Mouse (Mus musculus) neural tube, embryonic 15.5 days (tissue): ENCODE results near the gene Elavl1. TPM values are rescaled to one million over a fixed set of nuclear protein-coding genes. Genes with fewer than 3 reads are reported as not detected.

ENCODE experiments used
- ATAC-seq: fragments of 200-750 bp; cut with Nextera tagmentation; 2 replicates; pipeline ENCODE4 v1.8.0; 2017; ENCODE audit warnings: mild to moderate bottlenecking, moderate TSS enrichment, moderate library complexity; ENCODE audit not compliant: low FRiP score
- H3K27ac ChIP-seq: fragments of 300-500 bp; sonication (generic); replicated peaks from 2 replicates; pipeline ENCODE4 v1.5.1; 2015; ENCODE audit warnings: mild to moderate bottlenecking, inconsistent platforms
- H3K27me3 ChIP-seq: fragments of 300-500 bp; sonication (generic); replicated peaks from 2 replicates; pipeline ENCODE4 v1.6.1; 2015; ENCODE audit warnings: inconsistent platforms
- H3K36me3 ChIP-seq: fragments of 300-500 bp; sonication (generic); 2 replicates; pipeline ENCODE4 v1.6.1; 2015; ENCODE audit warnings: inconsistent platforms
- H3K4me1 ChIP-seq: fragments of 300-500 bp; sonication (generic); 2 replicates; pipeline ENCODE4 v1.6.1; 2015; ENCODE audit warnings: inconsistent platforms
- H3K4me2 ChIP-seq: fragments of 300-500 bp; sonication (generic); 2 replicates; pipeline ENCODE4 v1.6.1; 2015; ENCODE audit warnings: inconsistent platforms, mild to moderate bottlenecking, moderate library complexity
- H3K4me3 ChIP-seq: fragments of 300-500 bp; sonication (generic); replicated peaks from 2 replicates; pipeline ENCODE4 v1.5.1; 2015; ENCODE audit warnings: mild to moderate bottlenecking, inconsistent platforms
- H3K9ac ChIP-seq: fragments of 300-500 bp; sonication (generic); replicated peaks from 2 replicates; pipeline ENCODE4 v1.6.1; 2015; ENCODE audit warnings: mild to moderate bottlenecking, inconsistent platforms
- H3K9me3 ChIP-seq: fragments of 300-500 bp; sonication (generic); replicated peaks from 2 replicates; pipeline ENCODE4 v1.6.1; 2016; ENCODE audit warnings: inconsistent platforms
- WGBS: fragments of 180-500 bp; shearing (Covaris S2); methylation state at CpG from one replicate; pipeline ENCODE4 v1.1.7; 2015; ENCODE audit warnings: mixed read lengths; 5-methylcytosine and 5-hydroxymethylcytosine counted together
- polyA plus RNA-seq: library from polyadenylated mRNA; unstranded; fragments of >200 nt; fragmentation: Nextera tagmentation; extraction: Ambion mirVana; gene quantifications from 2 replicates; pipeline ENCODE4 v1.2.1, GENCODE M21; 2015

The Elavl1 gene
- polyA plus RNA-seq, 1 experiment from 2014 or later = 92.5 TPM

- peak overlapping the region; percentile 94 for H3K27ac ChIP-seq
- WGBS = 14% methylated on average over 19 of the region's 19 CpGs
- H3K36me3 ChIP-seq = peaks cover 28% of the 10 kb centered on the region
- H3K4me1 ChIP-seq = peaks cover 41% of the 10 kb centered on the region
- H3K4me2 ChIP-seq = peak overlapping the region; percentile 87
- H3K9ac ChIP-seq = peak overlapping the region; percentile 72
- peak overlapping the region; percentile 77 for H3K4me3 ChIP-seq
- ATAC-seq = peak; percentile 1; the same call in 1 of the 2 replicates
- H3K27me3 ChIP-seq = no peaks in the 10 kb centered on the region
- H3K9me3 ChIP-seq = no peaks in the 10 kb centered on the region
Measured at GRCm38 (mm10) chr8:4239193-4239890, 85.9 kb downstream of the Elavl1 start.

GRCm38 (mm10) chr8:4238434-4239192 is 86.6 kb downstream of the Elavl1 start, which contains the start of the genes Map2k7 and Gm49320:
Gene Map2k7 (plus strand): TSS chr8:4238740.
Gene Gm49320 (plus strand): TSS chr8:4238865.
- H3K4me3 ChIP-seq = peak within 1 kb of the TSS; percentile 77
- peaks cover 41% of the 10 kb centered on the region for H3K4me1 ChIP-seq
- peak within 1 kb of the TSS; percentile 87 for H3K4me2 ChIP-seq
- H3K27ac ChIP-seq = peak within 1 kb of the TSS; percentile 94
- peak within 1 kb of the TSS; percentile 72 for H3K9ac ChIP-seq
- H3K27me3 ChIP-seq = no peaks in the 10 kb centered on the region
- peak; percentile 93 for ATAC-seq
- H3K36me3 ChIP-seq = peaks cover 20% of the 10 kb centered on the region
- H3K9me3 ChIP-seq = no peaks in the 10 kb centered on the region
- under 1% methylated on average over 62 of the region's 71 CpGs for WGBS

GRCm38 (mm10) chr8:4237814-4238433 is 87.3 kb downstream of the Elavl1 start:
- 20% methylated on average over 15 of the region's 15 CpGs for WGBS
- peaks cover 41% of the 10 kb centered on the region for H3K4me1 ChIP-seq
- peaks cover 13% of the 10 kb centered on the region; the same call in 1 of the 2 replicates for H3K36me3 ChIP-seq
- H3K4me3 ChIP-seq = peak overlapping the region; percentile 77
- peak; percentile 0; the same call in 1 of the 2 replicates for ATAC-seq
- peak overlapping the region; percentile 94 for H3K27ac ChIP-seq
- peak overlapping the region; percentile 87 for H3K4me2 ChIP-seq
- H3K9ac ChIP-seq = peak overlapping the region; percentile 65
- H3K9me3 ChIP-seq = no peaks in the 10 kb centered on the region
- no peaks in the 10 kb centered on the region for H3K27me3 ChIP-seq

Other genes starting within 250 kb of the Elavl1 start
- not detected in 2 replicates for gene Cd209f, start 219.6 kb downstream of the Elavl1 start, polyA plus RNA-seq
- not detected in 2 replicates for gene Cd209g, start 191.3 kb downstream of the Elavl1 start, polyA plus RNA-seq
- gene Evi5l, start 158.8 kb downstream of the Elavl1 start, polyA plus RNA-seq = 90.0 and 107 TPM in 2 replicates
- gene Prr36, start 108.0 kb downstream of the Elavl1 start, polyA plus RNA-seq = 36.2 and 37.5 TPM in 2 replicates
- 0.57 TPM in 1 of 2 replicates, not detected in the other for gene Lrrc8e, start 98.6 kb downstream of the Elavl1 start, polyA plus RNA-seq
- 26.9 and 30.6 TPM in 2 replicates for gene Map2k7, start 86.7 kb downstream of the Elavl1 start, polyA plus RNA-seq
- gene Gm49320, start 86.5 kb downstream of the Elavl1 start, polyA plus RNA-seq = 1.1 and 1.3 TPM in 2 replicates
- 3.2 and 3.4 TPM in 2 replicates for gene Tgfbr3l, start 77.2 kb downstream of the Elavl1 start, polyA plus RNA-seq
- gene Snapc2, start 72.3 kb downstream of the Elavl1 start, polyA plus RNA-seq = 63.6 and 69.3 TPM in 2 replicates
- gene Ctxn1, start 66.1 kb downstream of the Elavl1 start, polyA plus RNA-seq = 229 and 269 TPM in 2 replicates
- gene Timm44, start 49.5 kb downstream of the Elavl1 start, polyA plus RNA-seq = 44.2 and 48.5 TPM in 2 replicates
- gene Ccl25, start 203 bp downstream of the Elavl1 start, polyA plus RNA-seq = 19.7 and 113 TPM in 2 replicates
- 45.2 and 51.0 TPM in 2 replicates for gene Cers4, start 167.6 kb upstream of the Elavl1 start, polyA plus RNA-seq